8 mouse cellular contexts compared by ENCODE assay signal in the genomic region with DNA sequence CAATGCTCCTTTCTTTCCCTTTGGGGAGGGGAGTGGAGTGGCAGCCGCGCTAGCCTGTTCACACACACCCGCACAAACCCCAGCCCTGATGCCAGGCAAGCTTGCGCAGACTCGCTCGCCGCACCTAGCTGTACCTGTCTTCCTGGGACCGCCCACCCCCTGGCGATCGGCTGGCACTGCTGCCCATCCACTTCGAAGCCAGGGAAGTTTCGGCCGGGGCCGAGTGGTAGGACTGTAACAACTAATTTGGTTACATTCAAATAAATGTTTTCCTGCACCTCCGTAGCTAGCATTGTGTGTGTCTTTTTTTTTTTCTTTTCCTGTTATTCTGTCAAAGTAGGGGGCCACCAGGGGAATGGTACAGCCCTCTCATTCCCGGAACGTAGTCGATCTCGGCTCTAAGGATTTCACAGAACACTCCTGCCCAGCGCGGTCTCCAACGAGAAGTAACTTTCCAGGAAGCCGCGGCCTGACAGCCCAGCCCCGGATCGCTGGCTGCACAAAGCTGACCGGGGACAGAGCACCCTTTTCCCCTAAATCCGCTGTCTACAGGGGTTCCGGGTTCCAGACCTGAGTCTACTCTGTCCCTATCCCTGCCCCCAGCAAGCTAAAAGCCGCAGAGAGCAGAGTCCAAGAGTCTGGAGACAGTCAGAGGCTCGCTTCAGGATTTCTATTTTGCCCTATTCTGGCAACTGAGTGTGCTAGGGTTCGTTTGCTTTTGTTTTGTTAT. TPM values are rescaled to one million over a fixed set of nuclear protein-coding genes. Genes with fewer than 3 reads are reported as not detected.
A peak's percentile ranks its signal among the peaks of the same experiment; 100 is the strongest.
DNase-seq lines count a peak whose midpoint lies in the region; ATAC-seq and TF ChIP-seq lines count a peak whose summit lies in the region.

No protein-coding gene starts in this region.

- WGBS in forebrain, embryonic 13.5 days: 1% methylated on average over 32 of the region's 32 CpGs
- 5% methylated on average over 32 of the region's 32 CpGs for WGBS in intestine, embryonic 15.5 days
- WGBS in lung, embryonic 14.5 days: 2% methylated on average over 32 of the region's 32 CpGs
- whole genome bisulfite sequencing in stomach, embryonic 16.5 days: 4% methylated on average over 32 of the region's 32 CpGs

- no peak overlapping the region for H3K27ac ChIP-seq in forebrain, embryonic 13.5 days
- no peak overlapping the region for H3K27ac ChIP-seq in intestine, embryonic 15.5 days
- no peak overlapping the region for H3K27ac ChIP-seq in lung, embryonic 14.5 days (ENCODE audit: low read depth)
- H3K27ac ChIP-seq in stomach, embryonic 16.5 days (ENCODE audit: low read length): no peak overlapping the region

- peak overlapping the region; percentile 58 for H3K9ac ChIP-seq in forebrain, embryonic 13.5 days
- H3K9ac ChIP-seq in intestine, embryonic 15.5 days: peak overlapping the region; percentile 36
- H3K9ac ChIP-seq in lung, embryonic 14.5 days: peak overlapping the region; percentile 49
- H3K9ac ChIP-seq in stomach, embryonic 16.5 days (ENCODE audit: low read length): peak overlapping the region; percentile 63

- TF ChIP-seq CTCF in lung, embryonic 14.5 days (IDR thresholded peaks at IDR 0.05; ENCODE audit: low read depth): no peak

- H3K36me3 ChIP-seq in forebrain, embryonic 13.5 days (ENCODE audit: poor library complexity, severe bottlenecking): no peaks in the 10 kb centered on the region
- no peaks in the 10 kb centered on the region for H3K36me3 ChIP-seq in intestine, embryonic 15.5 days
- no peaks in the 10 kb centered on the region for H3K36me3 ChIP-seq in lung, embryonic 14.5 days (ENCODE audit: insufficient read depth)
- H3K36me3 ChIP-seq in stomach, embryonic 16.5 days (ENCODE audit: control insufficient read depth, insufficient read depth, low read length): no peaks in the 10 kb centered on the region

- H3K27me3 ChIP-seq in forebrain, embryonic 13.5 days: peaks cover 52% of the 10 kb centered on the region
- H3K27me3 ChIP-seq in intestine, embryonic 15.5 days (replicated peaks): peaks cover 5% of the 10 kb centered on the region; the same call in 1 of the 2 replicates
- H3K27me3 ChIP-seq in lung, embryonic 14.5 days (ENCODE audit: insufficient read depth, low read length): peaks cover 36% of the 10 kb centered on the region
- 0 out of 2 replicates have a peak, but pooled peaks cover 3% of the 10 kb centered on the region for H3K27me3 ChIP-seq in stomach, embryonic 16.5 days (ENCODE audit: control insufficient read depth, insufficient read depth, low read length)

- H3K9me3 ChIP-seq in forebrain, embryonic 13.5 days (replicated peaks): no peaks in the 10 kb centered on the region
- no peaks in the 10 kb centered on the region for H3K9me3 ChIP-seq in intestine, embryonic 15.5 days
- H3K9me3 ChIP-seq in lung, embryonic 14.5 days (ENCODE audit: low read depth, low read length): no peaks in the 10 kb centered on the region
- no peaks in the 10 kb centered on the region for H3K9me3 ChIP-seq in stomach, embryonic 16.5 days (replicated peaks; ENCODE audit: control insufficient read depth, low read length)

- DNase-seq in urinary bladder, postnatal 25 days (ENCODE audit: low spot score): peak; percentile 27
- DNase-seq in urinary bladder, postnatal 36 days (ENCODE audit: low spot score in 2 of 2): no peak
- DNase-seq in lung, embryonic 14.5 days: peak; percentile 65
- no peak for DNase-seq in T-cell, adult 2 months (ENCODE audit: low spot score)
- no peak for DNase-seq in frontal cortex, postnatal 14 days (ENCODE audit: low spot score in 2 of 2)

- no peak for ATAC-seq in forebrain, embryonic 13.5 days
- ATAC-seq in intestine, embryonic 15.5 days: no peak
- ATAC-seq in lung, embryonic 14.5 days (ENCODE audit: insufficient read depth): no peak
- ATAC-seq in stomach, embryonic 16.5 days (ENCODE audit: insufficient read depth, low FRiP score): no peak

- peak overlapping the region; percentile 88 for H3K4me2 ChIP-seq in forebrain, embryonic 13.5 days
- H3K4me2 ChIP-seq in intestine, embryonic 15.5 days (replicated peaks): peak overlapping the region; percentile 91
- H3K4me2 ChIP-seq in lung, embryonic 14.5 days: peak overlapping the region; percentile 93
- peak overlapping the region; percentile 99 for H3K4me2 ChIP-seq in stomach, embryonic 16.5 days (ENCODE audit: low read depth, low read length)

- peak overlapping the region; percentile 41 for H3K4me3 ChIP-seq in forebrain, embryonic 13.5 days
- H3K4me3 ChIP-seq in intestine, embryonic 15.5 days (replicated peaks): peak overlapping the region; percentile 39
- peak overlapping the region; percentile 40 for H3K4me3 ChIP-seq in lung, embryonic 14.5 days (ENCODE audit: low read depth, low read length)
- peak overlapping the region; percentile 43 for H3K4me3 ChIP-seq in stomach, embryonic 16.5 days (replicated peaks; ENCODE audit: low read length)

- peaks cover 49% of the 10 kb centered on the region for H3K4me1 ChIP-seq in forebrain, embryonic 13.5 days
- H3K4me1 ChIP-seq in intestine, embryonic 15.5 days (replicated peaks): peaks cover 19% of the 10 kb centered on the region
- H3K4me1 ChIP-seq in lung, embryonic 14.5 days (ENCODE audit: insufficient read depth): peaks cover 4% of the 10 kb centered on the region; the same call in 1 of the 2 replicates
- H3K4me1 ChIP-seq in stomach, embryonic 16.5 days (ENCODE audit: control insufficient read depth, insufficient read depth, low read length): peaks cover 26% of the 10 kb centered on the region

RNA-seq across cellular contexts. Expression of a gene that starts 7.1 kb away (rescaled TPM):
- polyA plus RNA-seq in forebrain, embryonic 13.5 days (2015; fragmentation: Nextera tagmentation; extraction: Ambion mirVana): not detected in 2 replicates
- not detected in 2 replicates for polyA plus RNA-seq in intestine, embryonic 15.5 days (2015; fragmentation: Nextera tagmentation; extraction: Ambion mirVana)
- polyA plus RNA-seq in lung, embryonic 14.5 days (2014; fragmentation: Nextera tagmentation; extraction: Ambion mirVana): not detected in 2 replicates
- not detected in 2 replicates for polyA plus RNA-seq in stomach, embryonic 16.5 days (2015; fragmentation: Nextera tagmentation; extraction: Ambion mirVana)

RNA-seq across cellular contexts. Expression of a gene that starts 7.5 kb away (rescaled TPM):
- polyA plus RNA-seq in forebrain, embryonic 13.5 days (2015; fragmentation: Nextera tagmentation; extraction: Ambion mirVana): 0.81 and 0.84 TPM in 2 replicates
- 0.90 and 0.91 TPM in 2 replicates for polyA plus RNA-seq in intestine, embryonic 15.5 days (2015; fragmentation: Nextera tagmentation; extraction: Ambion mirVana)
- polyA plus RNA-seq in lung, embryonic 14.5 days (2014; fragmentation: Nextera tagmentation; extraction: Ambion mirVana): 1.1 and 1.2 TPM in 2 replicates
- 1.3 and 1.5 TPM in 2 replicates for polyA plus RNA-seq in stomach, embryonic 16.5 days (2015; fragmentation: Nextera tagmentation; extraction: Ambion mirVana)

RNA-seq across cellular contexts. Expression of a gene that starts 49.0 kb away (rescaled TPM):
- polyA plus RNA-seq in forebrain, embryonic 13.5 days (2015; fragmentation: Nextera tagmentation; extraction: Ambion mirVana): not detected in 2 replicates
- not detected in 2 replicates for polyA plus RNA-seq in intestine, embryonic 15.5 days (2015; fragmentation: Nextera tagmentation; extraction: Ambion mirVana)
- polyA plus RNA-seq in lung, embryonic 14.5 days (2014; fragmentation: Nextera tagmentation; extraction: Ambion mirVana): not detected in 2 replicates
- not detected in 2 replicates for polyA plus RNA-seq in stomach, embryonic 16.5 days (2015; fragmentation: Nextera tagmentation; extraction: Ambion mirVana)

Comparison
In these comparisons a context has a peak if more than half of its experiments do, and no peak if none do; other contexts are left out.
1. DNase-seq: peak in urinary bladder, postnatal 25 days (single experiment) and lung, embryonic 14.5 days (single experiment); none in urinary bladder, postnatal 36 days (0 of 2), T-cell, adult 2 months (single experiment) and frontal cortex, postnatal 14 days (0 of 2).
2. Peak in every context shown above with its lines, with median percentiles within 50 percentile points of each other: H3K4me2 ChIP-seq, H3K4me3 ChIP-seq and H3K9ac ChIP-seq.